Mouse (Mus musculus) limb, embryonic 13.5 days (tissue): ENCODE data around the gene Mast4. TPM values are rescaled to one million over a fixed set of nuclear protein-coding genes. Genes with fewer than 3 reads are reported as not detected.
A peak's percentile ranks its signal among the peaks of the same experiment; 100 is the strongest.

Experiments
- ATAC-seq: fragments of 200-750 bp; cut with Nextera tagmentation; 2 replicates; pipeline ENCODE4 v1.8.0; 2017; ENCODE audit warnings: low read depth, moderate number of reproducible peaks, moderate TSS enrichment; ENCODE audit not compliant: low FRiP score
- H3K27ac ChIP-seq: fragments of 300-500 bp; sonication (generic); 2 replicates; pipeline ENCODE4 v1.5.1; 2015; ENCODE audit warnings: inconsistent platforms, mild to moderate bottlenecking, moderate library complexity
- H3K27me3 ChIP-seq: fragments of 300-500 bp; sonication (generic); 2 replicates; pipeline ENCODE4 v1.6.1; 2015; ENCODE audit warnings: mild to moderate bottlenecking, inconsistent platforms
- H3K36me3 ChIP-seq: fragments of 300-500 bp; sonication (generic); 2 replicates; pipeline ENCODE4 v1.6.1; 2015; ENCODE audit warnings: inconsistent platforms, mild to moderate bottlenecking, moderate library complexity
- H3K4me1 ChIP-seq: fragments of 300-500 bp; sonication (generic); 2 replicates; pipeline ENCODE4 v1.6.1; 2015; ENCODE audit warnings: inconsistent platforms
- H3K4me2 ChIP-seq: fragments of 300-500 bp; sonication (generic); replicated peaks from 2 replicates; pipeline ENCODE4 v1.6.1; 2015; ENCODE audit warnings: inconsistent platforms, mild to moderate bottlenecking, moderate library complexity
- H3K4me3 ChIP-seq: fragments of 300-500 bp; sonication (generic); 2 replicates; pipeline ENCODE4 v1.5.1; 2015; ENCODE audit warnings: moderate library complexity, mild to moderate bottlenecking, inconsistent platforms
- H3K9ac ChIP-seq: fragments of 300-500 bp; sonication (generic); 2 replicates; pipeline ENCODE4 v1.6.1; 2015; ENCODE audit warnings: mild to moderate bottlenecking, inconsistent platforms
- H3K9me3 ChIP-seq: fragments of 300-500 bp; sonication (generic); 2 replicates; pipeline ENCODE4 v1.6.1; 2016; ENCODE audit warnings: inconsistent platforms
- WGBS: fragments of 180-500 bp; shearing (Covaris S2); methylation state at CpG from one replicate; pipeline ENCODE4 v1.1.7; 2015; 5-methylcytosine and 5-hydroxymethylcytosine counted together
- polyA plus RNA-seq: library from polyadenylated mRNA; unstranded; fragments of >200 nt; fragmentation: Nextera tagmentation; extraction: Ambion mirVana; gene quantifications from 2 replicates; pipeline ENCODE4 v1.2.1, GENCODE M21; 2015

Mast4 gene
- polyA plus RNA-seq, 1 experiment from 2014 or later = 23.2 TPM

GRCm38 (mm10) chr13:103232171-103232570 lies 102.1 kb downstream of the Mast4 start:
- Histone ChIP-seq H3K27me3 (no peaks in the 10 kb centered on the region), H3K27ac (no peak overlapping the region), H3K4me1 (no peaks in the 10 kb centered on the region), H3K9ac (no peak overlapping the region), H3K4me2 (no peak overlapping the region), H3K36me3 (no peaks in the 10 kb centered on the region), H3K4me3 (no peak overlapping the region), H3K9me3 (no peaks in the 10 kb centered on the region)
- no peak for ATAC-seq
- WGBS = 97% methylated on average over 7 of the region's 7 CpGs

- Histone ChIP-seq H3K9ac (no peak overlapping the region), H3K36me3 (no peaks in the 10 kb centered on the region), H3K9me3 (no peaks in the 10 kb centered on the region), H3K27me3 (no peaks in the 10 kb centered on the region), H3K4me1 (peaks cover 17% of the 10 kb centered on the region), H3K4me2 (no peak overlapping the region), H3K27ac (no peak overlapping the region), H3K4me3 (no peak overlapping the region)
- 84% methylated on average over 4 of the region's 4 CpGs for WGBS
- ATAC-seq = no peak
Measured at GRCm38 (mm10) chr13:103229069-103229468, 105.2 kb downstream of the Mast4 start.

GRCm38 (mm10) chr13:103225895-103226815 lies 108.1 kb downstream of the Mast4 start:
- Histone ChIP-seq H3K27ac (no peak overlapping the region), H3K9ac (no peak overlapping the region), H3K9me3 (no peaks in the 10 kb centered on the region), H3K36me3 (no peaks in the 10 kb centered on the region), H3K4me3 (no peak overlapping the region), H3K4me1 (peaks cover 30% of the 10 kb centered on the region), H3K4me2 (no peak overlapping the region), H3K27me3 (no peaks in the 10 kb centered on the region)
- ATAC-seq = no peak
- WGBS = 36% methylated on average over 17 of the region's 17 CpGs

GRCm38 (mm10) chr13:103225217-103225894 lies 108.9 kb downstream of the Mast4 start:
- WGBS = 53% methylated on average over 11 of the region's 11 CpGs
- H3K4me3 ChIP-seq = no peak overlapping the region
- H3K4me2 ChIP-seq = no peak overlapping the region
- no peaks in the 10 kb centered on the region for H3K27me3 ChIP-seq
- peaks cover 38% of the 10 kb centered on the region for H3K4me1 ChIP-seq
- no peak overlapping the region for H3K9ac ChIP-seq
- H3K36me3 ChIP-seq = no peaks in the 10 kb centered on the region
- no peak; the same call in 1 of the 2 replicates for ATAC-seq
- H3K9me3 ChIP-seq = no peaks in the 10 kb centered on the region
- no peak overlapping the region; the same call in 1 of the 2 replicates for H3K27ac ChIP-seq

- no peak overlapping the region for H3K4me3 ChIP-seq
- H3K27me3 ChIP-seq = no peaks in the 10 kb centered on the region
- H3K36me3 ChIP-seq = no peaks in the 10 kb centered on the region
- no peak overlapping the region for H3K9ac ChIP-seq
- no peaks in the 10 kb centered on the region for H3K9me3 ChIP-seq
- peaks cover 37% of the 10 kb centered on the region for H3K4me1 ChIP-seq
- H3K27ac ChIP-seq = peak overlapping the region; percentile 71
- 70% methylated on average over 11 of the region's 11 CpGs for WGBS
- H3K4me2 ChIP-seq = no peak overlapping the region
- no peak for ATAC-seq
Measured at GRCm38 (mm10) chr13:103220479-103221064, 113.7 kb downstream of the Mast4 start.

- Histone ChIP-seq H3K9me3 (no peaks in the 10 kb centered on the region), H3K9ac (no peak overlapping the region), H3K4me1 (peaks cover 31% of the 10 kb centered on the region), H3K36me3 (no peaks in the 10 kb centered on the region), H3K4me3 (no peak overlapping the region), H3K4me2 (no peak overlapping the region), H3K27ac (0 out of 2 replicates have a peak overlapping the region, but pooled peaks have one; percentile 49), H3K27me3 (no peaks in the 10 kb centered on the region)
- ATAC-seq = no peak
- 25% methylated on average over 2 of the region's 2 CpGs for WGBS
Measured at GRCm38 (mm10) chr13:103219999-103220398, 114.3 kb downstream of the Mast4 start.

GRCm38 (mm10) chr13:103217486-103217885 lies 116.8 kb downstream of the Mast4 start:
- 82% methylated on average over 3 of the region's 3 CpGs for WGBS
- H3K27me3 ChIP-seq = no peaks in the 10 kb centered on the region
- H3K27ac ChIP-seq = no peak overlapping the region
- no peak overlapping the region for H3K9ac ChIP-seq
- H3K4me3 ChIP-seq = no peak overlapping the region
- H3K4me2 ChIP-seq = no peak overlapping the region
- H3K36me3 ChIP-seq = no peaks in the 10 kb centered on the region
- no peaks in the 10 kb centered on the region for H3K9me3 ChIP-seq
- H3K4me1 ChIP-seq = peaks cover 23% of the 10 kb centered on the region
- ATAC-seq = no peak

- Histone ChIP-seq H3K36me3 (no peaks in the 10 kb centered on the region), H3K4me3 (no peak overlapping the region), H3K27me3 (no peaks in the 10 kb centered on the region), H3K27ac (no peak overlapping the region), H3K4me1 (peaks cover 17% of the 10 kb centered on the region), H3K9me3 (no peaks in the 10 kb centered on the region), H3K4me2 (no peak overlapping the region), H3K9ac (no peak overlapping the region)
- ATAC-seq = no peak
- 88% methylated on average over 2 of the region's 3 CpGs for WGBS
Measured at GRCm38 (mm10) chr13:103214506-103214905, 119.8 kb downstream of the Mast4 start.

- Histone ChIP-seq H3K9ac (no peak overlapping the region), H3K9me3 (no peaks in the 10 kb centered on the region), H3K4me3 (no peak overlapping the region), H3K4me2 (no peak overlapping the region), H3K36me3 (no peaks in the 10 kb centered on the region), H3K27me3 (no peaks in the 10 kb centered on the region), H3K4me1 (peaks cover 13% of the 10 kb centered on the region), H3K27ac (no peak overlapping the region)
- no peak for ATAC-seq
- 62% methylated on average over 6 of the region's 6 CpGs for WGBS
Measured at GRCm38 (mm10) chr13:103211953-103212352, 122.3 kb downstream of the Mast4 start.

- H3K27me3 ChIP-seq = no peaks in the 10 kb centered on the region
- no peaks in the 10 kb centered on the region for H3K9me3 ChIP-seq
- no peak overlapping the region for H3K27ac ChIP-seq
- peaks cover 13% of the 10 kb centered on the region for H3K4me1 ChIP-seq
- no peaks in the 10 kb centered on the region for H3K36me3 ChIP-seq
- no peak overlapping the region for H3K9ac ChIP-seq
- no peak overlapping the region for H3K4me2 ChIP-seq
- ATAC-seq = no peak
- no peak overlapping the region for H3K4me3 ChIP-seq
- 54% methylated on average over 11 of the region's 11 CpGs for WGBS
Measured at GRCm38 (mm10) chr13:103211501-103211941, 122.8 kb downstream of the Mast4 start.

- H3K4me3 ChIP-seq = no peak overlapping the region
- H3K9ac ChIP-seq = no peak overlapping the region
- no peaks in the 10 kb centered on the region for H3K36me3 ChIP-seq
- no peaks in the 10 kb centered on the region for H3K9me3 ChIP-seq
- ATAC-seq = no peak
- no peak overlapping the region for H3K27ac ChIP-seq
- WGBS = 75% methylated on average over 4 of the region's 4 CpGs
- H3K27me3 ChIP-seq = no peaks in the 10 kb centered on the region
- no peak overlapping the region for H3K4me2 ChIP-seq
- peaks cover 13% of the 10 kb centered on the region for H3K4me1 ChIP-seq
Measured at GRCm38 (mm10) chr13:103210746-103211145, 123.6 kb downstream of the Mast4 start.

- WGBS = 88% methylated on average over 4 of the region's 4 CpGs
- ATAC-seq = no peak
Measured at GRCm38 (mm10) chr13:103207199-103207598, 127.1 kb downstream of the Mast4 start.

More at GRCm38 (mm10) chr13:103207199-103207598, 127.1 kb downstream of the Mast4 start:
- H3K27ac ChIP-seq = no peak overlapping the region
- H3K4me2 ChIP-seq = no peak overlapping the region
- no peaks in the 10 kb centered on the region for H3K9me3 ChIP-seq
- no peak overlapping the region for H3K9ac ChIP-seq
- H3K4me3 ChIP-seq = no peak overlapping the region
- H3K27me3 ChIP-seq = no peaks in the 10 kb centered on the region
- H3K36me3 ChIP-seq = no peaks in the 10 kb centered on the region
- H3K4me1 ChIP-seq = peaks cover 22% of the 10 kb centered on the region
